Mouse (Mus musculus): Measurements from ENCODE around the gene Gch1.

Gch1 gene

DNA sequence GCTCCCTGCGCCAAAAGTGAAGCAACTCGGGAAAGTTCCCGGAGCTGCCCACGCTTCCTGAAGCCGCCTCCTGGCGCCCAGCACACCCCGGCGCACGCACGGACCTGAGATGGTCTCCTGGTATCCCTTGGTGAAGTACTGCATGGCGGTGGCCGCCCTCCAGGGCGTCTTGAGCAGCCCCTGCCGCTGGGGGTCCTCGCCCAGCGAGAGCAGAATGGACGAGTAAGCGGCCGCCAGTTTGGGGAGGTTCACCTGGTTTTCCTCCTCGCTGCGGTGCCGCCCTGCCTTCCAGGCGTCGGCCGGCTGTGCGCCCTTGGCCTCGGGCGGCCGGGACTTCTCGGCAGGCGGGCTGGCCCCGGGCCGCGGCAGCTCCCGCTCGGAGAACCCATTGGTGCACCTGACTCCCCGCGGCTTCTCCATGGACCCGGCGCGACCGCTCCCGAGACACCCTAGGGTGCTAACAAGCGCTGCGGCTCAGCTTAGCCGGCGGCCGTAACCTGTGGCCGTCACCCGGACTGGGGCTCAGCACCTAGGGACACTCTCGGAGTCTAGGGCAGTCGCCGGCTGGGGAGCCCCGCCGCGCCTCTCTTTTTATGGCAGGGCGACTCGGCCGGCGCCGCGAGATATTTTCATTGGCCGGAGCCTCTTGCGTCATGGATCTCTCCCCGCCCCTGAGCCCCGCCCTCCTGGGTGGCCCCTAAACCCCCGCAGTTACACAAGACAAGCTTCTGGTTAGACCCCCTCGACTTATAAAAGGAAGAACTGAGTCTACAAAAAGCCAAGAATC is at the start of gene Gch1:
Gch1 (minus strand) TSS at position 566 of the 787 bp plus-strand sequence.
- DNase-seq: peak; percentile 91

DNA sequence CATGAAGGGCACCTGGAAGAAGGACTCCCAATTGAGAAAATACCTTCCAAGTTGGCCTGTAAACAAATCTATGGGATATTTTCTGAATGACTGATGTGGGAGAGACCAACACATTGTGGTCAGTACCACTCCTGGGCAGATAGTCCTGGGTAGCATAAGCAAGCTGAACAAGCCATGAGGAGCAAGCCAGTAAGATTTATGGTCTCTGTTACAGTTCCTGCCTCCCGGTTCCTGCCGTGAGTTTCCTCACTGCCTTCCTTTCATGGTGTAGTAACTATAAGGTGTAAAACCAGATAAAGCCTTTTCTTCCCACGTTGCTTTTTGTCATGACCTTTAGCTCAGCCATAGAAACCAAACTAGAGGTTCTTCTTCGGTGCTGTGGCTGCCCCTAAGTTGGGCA is 48.1 kb upstream of the Gch1 start:
- DNase-seq: no peak

DNA sequence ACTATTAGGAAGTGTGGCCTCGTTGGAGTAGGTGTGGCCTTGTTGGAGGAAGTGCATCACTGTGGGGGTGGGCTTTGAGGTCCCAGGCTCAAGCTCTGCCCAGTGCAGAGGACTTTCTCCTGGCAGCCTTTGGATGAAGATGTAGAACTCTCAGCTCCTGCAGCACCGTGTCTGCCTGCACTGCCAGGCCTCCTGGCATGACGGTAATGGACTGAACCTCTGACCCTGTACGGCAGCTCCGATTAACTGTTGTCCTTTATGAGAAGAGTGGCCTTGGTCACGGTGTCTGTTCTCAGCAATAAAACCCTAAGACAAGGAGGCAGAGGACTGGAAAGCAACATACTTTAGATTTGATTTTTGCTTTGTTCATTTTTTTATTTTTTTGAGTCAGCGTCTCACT is 47.3 kb upstream of the Gch1 start:
- no peak for DNase-seq

GRCm38 (mm10) chr14:47234526-47235250 is 45.5 kb upstream of the Gch1 start:
- no peak for DNase-seq

DNA sequence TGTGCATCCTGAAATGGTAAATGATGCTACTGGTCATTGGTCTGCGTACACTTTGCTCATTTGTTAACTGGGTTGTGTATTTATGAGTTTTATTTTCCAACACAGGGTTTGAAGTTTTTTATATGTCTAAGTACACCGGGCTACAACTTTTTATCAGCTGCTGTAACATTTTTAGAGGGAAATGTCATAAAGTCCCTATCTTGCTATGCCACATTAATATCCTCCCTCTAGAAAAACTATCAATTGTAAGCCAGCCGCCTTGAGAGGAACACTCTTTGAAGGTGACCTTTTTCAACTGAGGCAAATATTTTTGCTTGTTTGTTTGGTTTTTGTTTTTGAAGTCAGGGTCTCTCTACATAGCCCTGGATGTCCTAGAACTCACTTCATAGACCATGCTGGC is 44.8 kb upstream of the Gch1 start:
- no peak for DNase-seq

- DNase-seq: no peak
These were observed 44.4 kb upstream of the Gch1 start for GRCm38 (mm10) chr14:47233602-47234001.

DNA sequence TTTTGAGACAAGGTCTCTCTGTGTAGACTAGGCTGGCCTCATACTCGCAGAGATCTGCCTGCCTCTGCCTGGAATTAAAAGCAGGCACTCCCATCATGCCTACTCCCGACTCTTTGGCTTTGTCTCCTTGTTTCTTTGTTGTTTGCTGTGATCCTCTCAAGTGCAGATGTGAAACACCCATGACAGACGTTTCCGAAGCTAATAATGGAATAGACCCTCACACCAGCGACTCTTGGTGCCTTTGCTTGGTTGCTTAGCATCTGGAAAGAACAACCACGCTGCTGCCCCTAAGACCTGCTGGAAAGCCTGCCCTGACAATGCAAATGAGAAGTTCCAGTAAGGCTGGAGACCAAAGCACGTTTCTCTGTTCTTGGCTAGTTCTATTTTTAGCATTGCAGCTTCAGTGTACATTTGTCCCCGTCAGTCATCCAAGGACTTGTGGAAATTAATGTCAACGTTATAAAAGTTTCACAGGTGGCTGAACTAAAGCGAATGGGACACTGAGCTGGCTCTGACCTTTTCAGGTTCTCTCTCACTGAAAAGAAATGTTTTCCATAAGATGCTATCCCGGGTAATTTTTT is 40.7 kb upstream of the Gch1 start:
- no peak for DNase-seq

DNA sequence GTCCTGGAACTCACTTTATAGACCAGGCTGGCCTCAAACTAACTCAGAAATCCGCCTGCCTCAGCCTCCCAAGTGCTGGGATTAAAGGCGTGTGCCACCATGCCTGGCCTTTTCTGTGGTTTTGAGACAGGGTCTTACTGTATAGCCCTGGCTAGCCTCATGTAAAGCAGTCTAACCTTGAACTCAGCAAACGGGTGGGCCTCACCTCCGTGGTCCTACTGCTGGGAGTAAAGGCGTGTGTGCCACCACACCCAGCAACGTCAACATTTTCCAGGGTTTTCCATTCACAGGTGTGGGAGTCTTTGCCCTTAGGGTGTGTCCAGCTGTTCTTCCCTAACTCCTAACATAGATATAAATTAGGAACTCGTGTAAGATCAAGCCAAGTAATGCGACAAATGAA is 36.7 kb upstream of the Gch1 start:
- no peak for DNase-seq

- DNase-seq: peak; percentile 64
These were observed 35.5 kb upstream of the Gch1 start for GRCm38 (mm10) chr14:47224476-47225325.

DNA sequence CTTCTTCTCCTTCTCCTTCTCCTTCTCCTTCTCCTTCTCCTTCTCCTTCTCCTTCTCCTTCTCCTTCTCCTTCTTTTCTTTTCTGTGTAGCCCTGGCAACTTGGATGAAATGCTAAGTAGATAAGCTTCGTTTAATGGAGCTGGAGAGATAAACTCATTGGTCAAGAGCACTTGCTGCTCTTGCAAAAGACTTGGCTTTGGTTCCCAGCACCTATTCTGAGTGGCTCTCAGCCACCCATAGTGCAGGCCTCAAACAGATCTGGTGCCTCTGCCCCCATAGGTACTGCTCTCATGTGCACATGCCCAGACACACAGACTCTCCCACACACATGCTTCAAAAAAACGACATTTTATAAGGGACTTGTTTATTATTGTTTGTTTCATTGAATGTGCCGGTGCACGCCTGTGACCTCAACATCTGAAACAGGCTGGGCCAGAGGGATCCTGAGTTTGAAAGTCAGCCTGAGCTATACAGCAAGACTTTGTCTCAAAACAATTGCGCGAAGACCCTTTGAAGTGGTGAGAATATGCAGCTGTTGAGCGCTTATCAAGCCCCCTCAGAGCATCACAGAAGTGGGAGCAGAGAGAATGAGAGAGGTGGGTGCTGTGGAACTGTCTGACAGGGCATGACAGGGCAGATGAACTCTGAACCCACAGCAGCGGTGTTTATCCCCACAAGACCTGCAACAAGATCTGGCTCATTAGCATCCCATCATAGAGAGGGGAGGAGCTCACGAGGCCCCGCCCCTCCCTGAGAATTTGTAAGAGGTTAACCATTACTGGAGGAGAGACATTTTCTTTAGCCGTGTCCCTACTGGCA is 33.6 kb upstream of the Gch1 start:
- peak; percentile 81 for DNase-seq

DNA sequence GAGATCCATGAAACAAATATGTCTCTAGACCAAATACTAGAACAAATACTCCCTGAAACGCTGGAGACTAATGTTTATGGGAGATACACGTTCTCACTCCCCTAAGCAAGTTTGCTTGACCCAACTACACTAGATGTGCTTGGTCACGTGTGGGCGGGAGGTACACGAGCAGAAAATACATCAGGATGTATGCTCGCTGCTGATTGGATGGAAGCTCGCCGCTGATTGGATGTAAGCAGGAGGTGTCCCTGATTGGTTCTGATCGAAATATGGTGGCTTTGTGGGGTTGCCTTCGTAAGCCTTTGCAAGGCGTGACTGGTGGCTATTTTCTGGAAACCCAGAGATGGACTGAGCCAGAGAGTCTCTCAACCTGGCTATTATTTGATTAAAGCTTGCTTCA is 32.4 kb upstream of the Gch1 start:
- peak; percentile 36 for DNase-seq

- DNase-seq: peak; percentile 36
These were observed 31.2 kb upstream of the Gch1 start for GRCm38 (mm10) chr14:47220231-47221025.

DNA sequence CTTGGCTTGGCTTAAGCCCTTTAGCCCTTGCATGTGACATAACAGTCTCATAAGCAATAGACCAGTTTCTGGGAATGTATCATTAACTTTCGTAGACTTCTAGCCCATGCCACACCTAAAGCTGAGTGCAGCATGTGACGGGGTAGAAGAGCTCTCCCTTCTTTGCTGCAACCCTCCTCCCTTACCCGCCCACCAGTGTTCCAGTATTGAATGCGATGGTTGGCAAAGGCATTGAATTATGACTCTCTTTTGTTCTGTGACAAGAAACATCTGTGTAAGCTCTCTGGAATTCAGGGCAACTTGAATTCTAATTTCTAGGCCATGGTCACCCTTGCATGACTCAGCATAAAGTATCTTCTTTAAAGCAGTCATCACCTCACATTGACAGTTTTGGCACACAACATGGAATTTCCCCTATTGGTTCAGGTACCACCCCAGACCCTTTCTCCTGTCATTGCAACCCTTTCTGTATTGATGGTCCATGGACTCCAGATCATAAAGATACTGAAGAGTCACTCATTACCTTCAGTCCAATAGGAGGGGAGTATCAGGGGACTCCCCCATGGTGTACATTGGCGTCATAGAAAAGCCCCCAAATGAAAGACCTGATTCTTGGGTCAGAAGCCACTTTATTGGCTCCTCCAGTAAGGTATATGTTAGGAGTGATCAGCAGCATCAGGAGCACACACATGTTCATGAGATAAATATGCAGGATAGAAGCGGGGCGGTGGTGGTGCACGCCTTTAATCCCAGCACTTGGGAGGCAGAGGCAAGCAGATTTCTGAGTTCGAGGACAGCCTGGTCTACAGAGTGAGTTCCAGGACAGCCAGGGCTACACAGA is 29.8 kb upstream of the Gch1 start:
- DNase-seq: no peak

DNA sequence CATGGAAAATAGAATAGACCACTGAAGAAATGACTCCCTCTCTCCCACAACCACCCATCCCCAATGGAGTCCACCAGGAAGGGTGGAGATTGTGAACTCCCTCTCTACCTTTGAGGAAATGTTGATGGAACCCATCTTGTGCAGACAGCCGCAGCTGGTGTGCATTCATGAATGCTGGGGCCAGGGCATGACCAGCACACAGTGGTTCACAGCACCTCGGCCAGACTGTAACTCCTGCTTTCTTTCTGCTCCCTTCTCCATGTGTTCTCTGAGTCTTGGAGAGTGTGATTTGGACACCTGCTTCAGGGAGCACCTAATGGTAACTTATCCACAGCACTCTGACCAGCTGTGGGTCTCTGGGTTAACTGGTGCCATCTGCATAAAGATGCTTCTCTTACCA is 27.3 kb upstream of the Gch1 start:
- no peak for DNase-seq

DNA sequence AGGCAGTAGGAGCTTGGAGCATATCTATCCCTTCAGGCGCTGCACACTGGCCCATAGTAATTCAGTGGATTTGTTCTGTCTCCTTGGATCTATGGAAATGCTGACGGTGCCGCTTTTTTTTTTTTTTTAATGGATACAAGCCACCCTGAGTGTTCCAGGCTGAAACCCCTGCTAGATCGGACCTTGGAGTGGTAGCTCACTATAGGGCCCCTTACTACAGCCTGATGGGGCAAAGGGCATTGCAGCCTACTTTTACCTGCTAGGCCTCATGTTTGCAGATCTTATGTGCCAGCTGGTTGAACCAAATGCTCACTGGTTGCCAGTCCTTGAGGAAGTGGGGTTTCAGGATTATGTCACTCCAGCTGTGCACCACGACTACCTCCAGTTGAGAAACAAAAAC is 25.2 kb upstream of the Gch1 start:
- DNase-seq: no peak

DNA sequence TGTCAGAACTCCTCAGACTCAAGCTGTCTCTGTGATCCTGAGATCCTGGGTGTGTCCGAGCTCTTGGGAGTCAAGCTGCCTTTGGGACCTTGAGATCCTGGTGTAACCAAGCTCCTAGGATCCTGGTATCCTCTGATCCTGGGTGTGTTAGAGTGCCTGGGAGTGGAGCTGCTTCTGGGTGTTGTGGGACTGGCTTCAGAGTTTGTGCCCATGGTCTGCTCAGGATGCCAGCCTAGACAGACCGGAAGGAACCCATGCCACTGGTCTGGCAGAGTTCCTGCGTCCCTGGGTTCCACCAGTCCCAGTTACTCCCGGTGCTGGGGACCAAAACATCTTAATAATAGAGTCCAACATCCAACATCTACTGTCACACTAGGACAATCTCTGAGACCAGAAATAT is 24.1 kb upstream of the Gch1 start:
- no peak for DNase-seq

- no peak for DNase-seq
These were observed 20.5 kb upstream of the Gch1 start for GRCm38 (mm10) chr14:47209669-47210164.

GRCm38 (mm10) chr14:47208564-47209493 is 19.6 kb upstream of the Gch1 start:
- DNase-seq: no peak

DNA sequence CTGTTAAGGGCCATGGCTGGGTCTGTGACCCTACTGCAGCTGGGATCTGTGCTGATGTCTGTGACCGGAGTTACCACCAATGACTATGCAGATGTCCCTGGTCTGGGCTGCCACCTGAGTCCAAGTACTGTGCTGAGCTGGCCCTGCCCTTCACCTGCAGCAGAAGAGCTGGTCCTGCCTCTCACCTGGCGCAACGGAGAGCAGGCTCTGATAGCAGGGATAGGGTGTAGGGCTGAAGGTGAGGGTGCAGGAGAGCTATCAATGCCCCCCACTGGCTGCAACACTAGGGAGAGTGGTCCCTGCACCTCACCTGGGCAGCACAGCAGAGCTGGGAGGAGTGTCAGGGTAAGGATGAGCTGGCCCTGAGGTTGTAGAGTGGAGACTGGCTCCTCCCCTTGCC is 17.4 kb upstream of the Gch1 start:
- DNase-seq: no peak

Measured in thymus, postnatal 4 days (tissue).